Mouse (Mus musculus): ENCODE measurements at regions not wholly inside any gene's neighbourhood (a gene's known extent, or its start where the extent isn't known, plus 50 kb on each side); places are given as distances from the start of the nearest gene placed in this dataset.
A peak's percentile ranks its signal among the peaks of the same experiment; 100 is the strongest.

- DNase-seq (ENCODE audit: low spot score in 2 of 2): no peak
Observed at GRCm38 (mm10) chrX:167152611-167153010, 56.5 kb downstream of the Tmsb4x start.

DNA sequence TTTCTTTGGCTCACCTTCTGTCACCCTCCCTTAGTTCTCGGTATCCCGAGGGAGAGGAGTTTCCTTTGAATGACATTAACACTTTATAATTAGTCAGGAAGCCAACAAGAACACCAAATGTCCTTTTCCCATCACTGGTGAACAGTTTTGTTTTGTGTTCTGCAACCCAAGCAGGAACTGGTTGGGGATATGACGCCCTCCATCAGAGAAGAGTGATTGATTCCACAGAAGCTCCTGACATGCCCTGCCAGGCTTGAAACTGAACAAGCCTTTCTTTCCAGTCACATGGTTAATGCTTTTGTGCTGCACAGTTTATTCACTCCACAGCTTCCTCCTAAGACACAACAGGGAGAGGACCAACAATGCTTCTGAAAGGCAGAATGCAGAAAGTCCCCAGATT is 57.8 kb downstream of the Tmsb4x start:
- DNase-seq (ENCODE audit: low spot score in 2 of 2): no peak

DNA sequence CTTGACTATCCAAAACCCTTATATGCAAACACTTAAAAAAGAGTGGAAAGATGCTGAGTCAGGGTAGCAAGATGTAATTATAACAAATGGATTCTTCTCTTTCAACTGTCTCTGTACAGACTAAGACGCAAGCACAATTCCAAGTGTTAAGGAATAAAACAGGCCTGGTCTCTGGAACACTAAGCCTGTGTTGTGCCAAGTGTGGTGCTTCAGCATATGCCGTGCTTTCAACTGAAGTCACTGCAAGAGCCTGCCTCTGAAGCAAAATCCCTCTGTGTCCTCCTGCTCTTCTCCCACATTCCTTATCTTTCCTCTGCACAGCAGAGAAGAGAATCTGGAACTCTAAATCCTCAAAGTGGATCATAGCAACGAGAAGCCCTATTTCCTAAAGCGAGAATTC is 59.7 kb downstream of the Tmsb4x start:
- no peak for DNase-seq (ENCODE audit: low spot score in 2 of 2)

DNA sequence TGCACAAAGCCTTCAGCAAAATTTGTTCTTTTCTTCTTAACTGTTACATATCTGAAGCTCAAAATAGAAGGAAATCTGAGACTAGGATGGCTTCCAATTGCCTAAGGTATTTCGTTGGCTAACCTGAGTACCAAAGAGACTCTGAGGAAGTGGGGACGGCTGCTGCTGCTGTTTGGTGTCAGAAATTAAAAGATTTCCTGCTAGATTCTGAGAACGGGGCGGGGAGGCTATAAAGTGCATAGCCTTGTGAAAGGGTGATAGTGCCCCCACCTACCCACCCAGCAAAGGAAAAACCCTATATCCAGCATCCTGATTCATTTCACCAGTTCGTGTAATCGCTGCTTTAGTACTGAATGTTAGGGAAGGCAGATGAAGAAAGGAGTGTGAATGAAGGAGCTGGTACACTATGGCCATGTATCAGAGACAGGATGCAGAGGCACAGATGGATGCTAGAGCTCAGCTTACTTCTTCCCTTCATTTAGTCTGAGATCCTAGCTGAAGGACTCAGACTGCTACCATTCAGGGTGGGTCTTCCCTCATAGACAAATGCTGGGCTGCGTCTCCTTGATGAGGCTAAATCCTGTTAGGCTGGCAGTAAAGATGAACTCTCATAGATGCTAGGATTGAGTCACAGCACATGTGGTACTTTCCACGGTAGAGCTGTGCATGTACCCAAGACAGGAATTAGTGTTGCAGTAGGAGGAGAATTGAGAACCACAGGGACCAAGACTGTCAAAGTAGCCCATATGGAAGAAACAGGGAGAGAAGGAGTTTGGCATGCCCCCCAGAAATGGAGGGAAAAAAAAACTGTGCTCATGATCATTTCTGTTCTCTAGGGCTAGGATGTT is 62.4 kb downstream of the Tmsb4x start:
- peak; percentile 37 to 48 for DNase-seq (ENCODE audit: low spot score in 2 of 2)

- peak; percentile 31 to 48 for DNase-seq (ENCODE audit: low spot score in 2 of 2)
Observed at GRCm38 (mm10) chrX:167145508-167146182, 63.5 kb downstream of the Tmsb4x start.

- no peak for DNase-seq (ENCODE audit: low spot score in 2 of 2)
Observed at GRCm38 (mm10) chrX:167139110-167139509, 70.0 kb downstream of the Tmsb4x start.

DNA sequence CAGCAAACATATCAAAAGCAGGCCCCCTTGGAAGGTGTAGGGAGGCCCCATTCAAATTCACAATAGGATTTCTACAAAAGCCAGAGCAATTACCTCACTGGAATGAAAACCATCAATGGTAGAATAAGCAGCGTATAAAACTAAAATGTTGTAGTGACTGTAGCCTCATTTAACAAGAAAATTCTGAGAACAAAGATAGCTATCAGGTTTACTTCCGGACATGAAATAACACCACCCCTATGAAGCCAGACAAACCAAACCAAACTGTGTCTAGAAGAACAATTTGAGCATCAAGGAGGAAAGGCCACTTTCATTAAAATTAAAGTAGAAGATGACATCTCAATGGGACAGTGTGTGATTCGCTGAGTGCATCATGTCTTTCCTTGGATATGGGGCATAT is 74.9 kb downstream of the Tmsb4x start:
- no peak for DNase-seq (ENCODE audit: low spot score in 2 of 2)

DNA sequence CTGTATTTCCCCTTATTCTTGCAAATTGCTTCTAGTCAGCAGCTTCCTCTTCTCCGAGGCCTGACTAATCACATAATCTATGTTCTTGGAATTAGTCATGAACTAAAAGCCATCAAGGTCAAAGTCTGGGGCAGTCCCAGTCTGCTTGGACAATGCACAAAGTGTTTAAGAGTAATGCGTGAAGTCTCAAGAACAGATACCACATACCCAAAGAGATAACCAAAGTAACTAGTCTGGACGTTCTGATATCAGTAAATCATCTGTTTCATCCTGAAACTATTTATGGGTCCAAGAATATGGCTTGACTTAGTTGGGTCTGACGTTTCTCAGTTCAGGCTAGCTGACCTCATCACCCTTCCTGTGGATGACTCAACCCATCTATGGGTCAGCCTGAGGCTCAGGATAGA is 76.1 kb downstream of the Tmsb4x start:
- DNase-seq (ENCODE audit: low spot score in 2 of 2): no peak

DNA sequence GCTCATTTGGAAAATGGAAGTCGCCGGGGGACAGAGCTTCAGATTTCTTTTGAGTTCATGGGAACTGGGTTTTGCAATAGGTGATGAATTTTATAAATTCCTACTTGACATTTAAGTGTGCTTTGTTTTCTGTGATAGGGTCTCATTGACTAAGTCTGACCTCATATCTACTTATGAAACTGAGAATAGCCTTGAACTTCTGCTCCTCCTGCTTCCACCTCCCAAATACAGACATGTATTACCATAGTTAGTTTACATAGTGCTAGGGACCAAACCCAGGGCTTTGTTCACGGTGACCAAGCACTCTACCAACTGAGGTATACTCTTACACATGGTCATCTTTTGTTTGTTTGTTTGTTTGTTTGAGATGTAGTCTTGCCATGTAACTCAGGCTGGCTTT is 77.8 kb downstream of the Tmsb4x start:
- DNase-seq (ENCODE audit: low spot score in 2 of 2): no peak

- DNase-seq (ENCODE audit: low spot score in 2 of 2): no peak
Observed at GRCm38 (mm10) chrX:167130601-167131000, 78.5 kb downstream of the Tmsb4x start.

- peak; percentile 70 to 75 for DNase-seq (ENCODE audit: low spot score in 2 of 2)
Observed at GRCm38 (mm10) chrX:167119288-167119687, 89.8 kb downstream of the Tmsb4x start.

GRCm38 (mm10) chrX:167115096-167115495 is 94.0 kb downstream of the Tmsb4x start:
- DNase-seq (ENCODE audit: low spot score in 2 of 2): peak in 1 of 2 experiments; percentile 27

DNA sequence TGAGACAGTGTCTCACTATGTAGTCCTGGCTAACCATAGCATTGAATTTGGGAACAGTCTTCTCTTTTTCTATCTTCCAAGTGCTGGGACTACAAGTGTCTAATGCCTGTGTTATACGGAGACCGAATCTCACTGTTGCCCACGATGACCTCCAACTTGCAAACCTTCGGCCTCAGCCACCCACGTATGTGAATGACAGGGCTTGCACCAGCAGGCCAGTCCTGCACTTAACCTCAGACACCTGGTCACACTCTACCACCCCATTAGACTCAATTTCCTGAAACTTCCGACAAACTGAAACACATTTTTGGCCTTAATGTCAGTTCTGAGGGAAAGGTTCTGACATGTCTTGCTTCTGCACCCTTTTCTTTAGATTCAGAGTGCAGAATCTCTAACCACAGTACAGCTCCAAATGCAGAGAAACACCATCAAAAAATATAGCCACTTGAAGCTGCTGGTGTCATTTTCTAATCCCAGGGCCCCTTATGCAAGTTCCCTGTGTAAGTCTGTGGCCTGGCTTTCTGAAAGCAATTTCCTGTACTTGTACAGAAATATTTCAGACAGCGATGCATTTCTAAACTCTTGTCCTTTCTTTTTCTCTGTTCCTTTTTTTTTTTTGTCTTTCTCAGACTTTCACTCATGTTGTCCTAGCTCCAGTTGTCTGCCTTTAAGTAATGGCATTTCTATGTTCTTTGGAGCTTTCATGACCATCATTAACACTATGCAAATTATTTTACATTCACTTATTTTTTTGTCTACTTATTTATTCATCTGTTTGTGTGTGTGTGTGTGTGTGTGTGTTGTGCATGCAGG is 97.8 kb downstream of the Tmsb4x start:
- no peak for DNase-seq (ENCODE audit: low spot score in 2 of 2)

DNA sequence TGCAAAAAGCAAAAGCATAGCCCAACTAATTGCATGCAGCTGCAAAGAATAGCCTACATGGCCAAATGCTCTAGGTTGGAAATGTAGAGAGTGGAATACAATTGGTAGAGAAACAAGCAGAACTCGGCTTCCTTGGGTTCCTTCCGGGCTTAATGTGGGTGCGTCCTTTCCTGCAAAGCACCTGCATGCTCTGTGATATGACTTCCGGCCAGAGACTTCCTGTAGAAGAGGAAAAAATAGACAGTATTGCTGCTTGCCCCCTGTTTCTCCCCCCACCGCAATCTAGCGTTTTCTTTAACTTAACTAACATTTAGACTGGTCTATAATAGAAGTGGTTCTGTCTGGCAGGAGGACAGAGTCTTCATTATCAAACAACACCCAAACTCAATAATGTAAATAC is 100.8 kb downstream of the Tmsb4x start:
- peak; percentile 71 to 77 for DNase-seq (ENCODE audit: low spot score in 2 of 2)

DNA sequence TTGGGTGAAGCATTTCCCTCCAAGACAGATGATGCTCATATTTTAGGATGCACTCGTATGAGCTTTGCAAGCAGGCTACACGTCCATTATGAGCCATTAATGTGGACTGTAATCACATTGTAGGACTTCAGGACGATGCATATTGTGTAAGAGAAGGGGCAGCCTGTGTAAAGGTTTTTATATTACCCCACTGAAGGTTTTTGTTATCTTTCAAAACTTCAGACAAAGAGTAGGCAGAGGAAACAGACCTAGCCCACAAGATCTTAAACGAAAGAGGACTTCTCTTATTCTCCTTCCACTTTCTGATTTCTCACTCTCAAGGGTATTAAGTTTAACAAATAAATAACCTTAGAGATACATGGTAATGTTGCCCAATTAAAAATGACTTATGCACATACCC is 101.6 kb downstream of the Tmsb4x start:
- no peak for DNase-seq (ENCODE audit: low spot score in 2 of 2)

GRCm38 (mm10) chrX:167105931-167106417 is 103.1 kb downstream of the Tmsb4x start:
- peak; percentile 70 to 72 for DNase-seq (ENCODE audit: low spot score in 2 of 2)

- DNase-seq (ENCODE audit: low spot score in 2 of 2): no peak
Observed at GRCm38 (mm10) chrX:167105354-167105753, 103.8 kb downstream of the Tmsb4x start.

DNA sequence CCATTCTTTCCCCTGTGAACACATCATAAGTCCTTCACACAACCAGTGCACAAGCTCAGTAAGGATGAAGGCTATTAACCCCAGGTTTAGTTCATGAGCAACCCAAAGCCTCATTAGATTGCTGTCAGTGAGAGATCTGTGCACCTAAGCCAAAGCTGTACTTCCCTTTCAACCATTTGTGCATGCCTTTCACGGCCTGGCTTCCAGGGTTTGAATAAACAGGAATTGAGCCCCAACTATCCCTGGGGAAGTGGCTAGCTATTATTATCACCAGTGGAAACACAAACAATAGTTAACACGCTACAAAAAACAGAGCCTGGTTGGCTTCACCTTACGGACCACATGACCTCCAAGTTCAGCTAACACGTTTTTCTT is 104.9 kb downstream of the Tmsb4x start:
- no peak for DNase-seq (ENCODE audit: low spot score in 2 of 2)

GRCm38 (mm10) chrX:167103501-167104246 is 105.4 kb downstream of the Tmsb4x start:
- peak; percentile 36 to 43 for DNase-seq (ENCODE audit: low spot score in 2 of 2)

- peak; percentile 62 to 72 for DNase-seq (ENCODE audit: low spot score in 2 of 2)
Observed at GRCm38 (mm10) chrX:167101929-167102328, 107.2 kb downstream of the Tmsb4x start.

DNA sequence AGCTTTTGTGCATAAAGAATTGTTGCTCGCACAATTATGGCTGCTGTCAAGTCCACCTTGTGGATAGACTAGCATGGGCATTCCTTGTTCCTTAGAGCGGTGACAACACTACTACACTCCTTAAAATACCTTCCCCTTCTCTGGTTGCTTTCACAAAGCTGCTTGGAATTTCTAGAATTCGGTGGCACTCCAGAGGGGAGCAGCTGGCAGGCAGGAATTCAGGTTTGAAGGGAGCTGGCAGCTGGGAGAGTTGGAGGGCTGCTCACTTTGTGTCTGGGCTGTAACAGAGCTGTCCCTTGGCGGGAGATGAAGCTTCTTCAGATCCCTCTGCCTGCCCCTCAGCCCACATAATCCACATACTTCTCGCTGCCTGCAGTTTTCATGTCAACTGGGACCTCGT is 109.7 kb downstream of the Tmsb4x start:
- no peak for DNase-seq (ENCODE audit: low spot score in 2 of 2)

All from spleen, postnatal 36 days (tissue).